Mouse (Mus musculus) liver, adult 2 months (tissue): ENCODE data around the gene Lin7c.

Experiments used
- CTCF ChIP-seq: fragments of 200-500 bp; IDR thresholded peaks from 2 replicates; pipeline ENCODE4 v1.5.1; 2011; ENCODE audit warnings: low read depth, low read length, control low read depth
- POLR2A ChIP-seq: fragments of 200-500 bp; IDR thresholded peaks from 2 replicates; pipeline ENCODE4 v1.6.1; 2011; ENCODE audit warnings: low read length, control low read depth; ENCODE audit not compliant: insufficient read depth; ENCODE audit errors: extremely low read depth

DNA sequence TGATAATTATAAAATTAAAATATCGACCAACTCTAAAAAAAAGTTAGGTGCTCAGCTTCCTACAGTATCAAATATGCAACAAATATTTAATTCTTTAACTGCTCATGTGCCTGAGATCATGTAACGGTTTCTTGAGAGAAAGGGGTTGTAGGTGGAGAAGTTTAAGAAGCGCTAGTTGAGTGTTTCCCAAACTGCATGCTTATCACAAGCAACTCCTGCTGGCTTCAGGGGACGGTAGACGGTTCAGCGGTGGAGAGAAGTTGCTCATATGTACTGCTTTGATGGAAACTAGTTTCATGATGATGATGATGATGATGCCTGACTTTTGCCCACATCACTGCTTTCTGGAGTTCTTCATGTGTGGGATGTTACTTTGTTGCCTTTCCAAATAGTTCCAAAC, 55.8 kb downstream of the Lin7c start:
- TF ChIP-seq POLR2A = no peak
- no peak for TF ChIP-seq CTCF
